Mouse (Mus musculus) MN1 (cell line): ENCODE results near the gene Adtrp.

Experiments used
- DNase-seq: peaks from one replicate; pipeline ENCODE4 v3.0.0-alpha.2; 2016; ENCODE audit warnings: low spot score

Gene Adtrp

DNA sequence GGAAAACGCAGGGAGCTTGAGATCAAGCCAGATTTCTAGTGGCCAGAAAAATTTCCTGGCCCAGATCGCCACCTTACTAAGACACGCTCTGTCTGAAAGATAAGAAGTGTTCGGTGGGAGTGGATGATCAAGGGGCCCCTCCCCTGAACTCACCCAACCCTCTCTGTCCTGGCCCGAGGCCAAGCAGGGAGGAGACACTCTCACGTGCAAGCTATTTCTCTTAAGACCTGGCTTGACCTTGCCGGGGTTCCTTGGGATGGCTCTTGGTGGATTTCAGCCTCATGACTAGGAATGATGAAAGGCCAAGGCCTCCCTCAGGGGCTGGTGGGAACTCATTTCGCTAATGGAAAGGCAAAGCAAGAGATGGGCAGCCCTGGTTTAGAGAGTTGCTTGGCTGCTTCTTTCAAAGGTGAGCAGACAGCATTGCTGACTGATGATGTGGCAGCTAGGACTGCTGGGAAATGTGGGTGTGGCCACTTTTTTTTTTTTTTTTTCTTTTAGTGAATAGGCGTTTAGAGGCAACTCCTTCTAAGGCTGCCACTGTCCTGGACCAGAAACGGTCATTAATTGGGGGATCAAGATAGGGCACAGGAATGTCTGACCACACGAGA lies at the start of gene Adtrp:
Gene Adtrp (minus strand): TSS at position 169 of the 611 bp plus-strand sequence.
- DNase-seq = no peak

GRCm38 (mm10) chr13:41892016-41892415 lies 44.5 kb upstream of the Adtrp start:
- no peak for DNase-seq

- no peak for DNase-seq
Observed at GRCm38 (mm10) chr13:41890618-41891017, 43.1 kb upstream of the Adtrp start.

DNA sequence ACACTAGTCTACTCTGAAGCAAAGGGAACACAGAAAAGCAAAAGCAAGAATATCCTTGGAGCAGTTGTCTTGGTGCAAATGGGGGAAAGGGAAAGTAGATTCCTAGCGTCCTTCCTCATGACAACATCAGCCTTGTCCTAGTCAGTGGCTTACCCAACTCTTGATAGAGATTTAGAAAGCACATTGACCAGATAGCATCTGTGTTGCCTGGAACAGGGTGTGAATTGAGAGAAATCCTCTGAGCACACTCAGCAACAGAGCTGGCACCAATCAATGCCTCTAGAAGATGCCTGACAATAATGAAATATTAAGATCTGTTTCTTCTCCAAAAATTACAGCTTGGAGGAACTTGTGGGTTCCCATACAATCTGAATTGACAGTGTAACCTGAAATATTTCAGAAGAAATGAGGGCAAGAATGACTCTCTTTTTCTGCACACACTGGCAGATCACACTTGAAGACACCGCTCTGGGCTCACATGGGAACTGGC lies 42.7 kb upstream of the Adtrp start:
- DNase-seq = no peak

- no peak for DNase-seq
Observed at GRCm38 (mm10) chr13:41888644-41889043, 41.2 kb upstream of the Adtrp start.

DNA sequence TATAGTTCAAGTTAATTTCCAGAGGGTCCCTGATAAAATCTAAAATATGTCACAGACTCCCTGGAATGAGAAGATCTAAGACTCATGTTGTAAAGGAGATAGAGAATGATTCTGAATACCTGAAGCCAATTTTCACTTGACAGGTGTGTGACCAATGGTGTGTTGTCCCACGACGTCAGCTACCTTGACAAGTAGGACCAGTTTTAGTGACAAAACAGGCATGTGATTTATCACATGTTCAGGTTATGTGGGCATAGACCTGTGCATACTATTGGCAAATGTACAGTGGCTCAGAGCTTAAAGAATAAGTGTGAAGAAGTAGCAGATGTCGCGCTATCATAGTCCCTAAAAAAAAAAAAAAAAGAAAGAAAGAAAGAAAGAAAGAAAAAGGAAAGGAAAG lies 38.6 kb upstream of the Adtrp start:
- no peak for DNase-seq

DNA sequence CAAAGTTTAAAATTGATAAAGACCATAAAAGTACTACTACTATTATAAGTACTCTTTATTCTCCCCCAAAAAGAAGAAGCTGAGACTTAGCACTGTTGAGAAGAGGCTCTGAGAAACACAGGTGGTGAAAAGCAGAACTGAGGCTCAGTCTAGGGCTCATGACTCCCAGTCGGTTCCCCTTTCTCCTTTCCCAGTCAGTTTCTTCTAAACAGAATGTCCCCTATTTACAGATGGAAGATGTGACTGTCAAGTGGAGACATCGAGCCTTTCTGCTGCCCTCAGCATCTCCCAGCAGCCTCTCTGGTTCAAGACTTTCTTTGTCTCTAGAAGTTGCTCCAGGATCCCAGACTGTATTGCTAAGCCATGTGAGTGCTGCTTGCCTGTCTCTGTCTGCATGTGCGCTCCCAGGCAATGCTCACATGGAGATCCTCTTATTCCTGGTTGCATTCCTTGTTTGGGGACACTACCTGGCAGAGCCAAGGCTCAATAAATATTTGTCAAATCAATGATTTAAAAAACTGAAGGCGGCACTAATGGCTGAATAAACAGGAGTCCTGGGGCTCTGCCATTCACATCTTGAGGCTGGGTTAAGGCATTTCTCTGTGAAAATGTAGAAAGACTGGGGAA lies 36.3 kb upstream of the Adtrp start:
- no peak for DNase-seq

DNA sequence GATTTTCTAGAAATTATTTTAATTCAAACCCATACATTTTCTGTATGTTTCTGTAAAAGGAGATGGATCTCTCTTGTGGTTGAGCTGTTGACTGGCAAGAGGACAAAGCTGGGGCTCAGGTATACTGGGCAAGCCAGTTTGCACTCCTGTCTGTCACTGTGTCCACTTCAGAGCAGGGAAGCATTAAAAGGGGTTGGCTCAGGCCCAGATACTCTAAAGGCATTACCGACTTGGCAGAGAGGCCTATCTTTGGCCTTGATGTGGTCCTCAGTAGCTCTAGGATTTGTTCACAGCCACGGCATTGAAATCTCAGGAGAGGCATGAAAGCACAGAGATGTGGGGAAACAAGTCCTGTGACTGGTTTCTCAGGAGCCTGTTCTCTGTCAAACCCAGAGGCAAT lies 33.7 kb upstream of the Adtrp start:
- peak; percentile 7 for DNase-seq

DNA sequence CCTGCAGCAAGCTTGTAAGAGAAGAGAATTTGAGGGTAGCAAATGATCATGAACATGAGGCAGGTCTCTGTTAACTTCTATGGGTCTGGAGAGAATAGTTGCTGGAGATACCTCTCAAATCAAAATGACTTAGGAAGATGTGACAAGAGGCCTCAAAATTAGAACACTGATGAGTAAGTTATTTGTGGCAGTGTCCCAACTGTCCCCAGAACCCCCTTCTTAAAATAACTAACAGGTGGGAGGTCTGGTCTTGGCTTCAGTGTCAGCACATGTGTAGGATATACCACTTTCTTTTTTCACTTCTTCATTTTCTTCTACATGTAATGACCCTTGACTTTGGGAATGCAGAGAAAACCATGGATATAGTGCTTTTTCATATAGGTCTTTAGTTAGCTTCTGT lies 33.0 kb upstream of the Adtrp start:
- no peak for DNase-seq

GRCm38 (mm10) chr13:41872686-41873085 lies 25.2 kb upstream of the Adtrp start:
- DNase-seq = no peak

GRCm38 (mm10) chr13:41872161-41872562 lies 24.7 kb upstream of the Adtrp start:
- no peak for DNase-seq

GRCm38 (mm10) chr13:41867533-41867932 lies 20.0 kb upstream of the Adtrp start:
- DNase-seq = no peak

DNA sequence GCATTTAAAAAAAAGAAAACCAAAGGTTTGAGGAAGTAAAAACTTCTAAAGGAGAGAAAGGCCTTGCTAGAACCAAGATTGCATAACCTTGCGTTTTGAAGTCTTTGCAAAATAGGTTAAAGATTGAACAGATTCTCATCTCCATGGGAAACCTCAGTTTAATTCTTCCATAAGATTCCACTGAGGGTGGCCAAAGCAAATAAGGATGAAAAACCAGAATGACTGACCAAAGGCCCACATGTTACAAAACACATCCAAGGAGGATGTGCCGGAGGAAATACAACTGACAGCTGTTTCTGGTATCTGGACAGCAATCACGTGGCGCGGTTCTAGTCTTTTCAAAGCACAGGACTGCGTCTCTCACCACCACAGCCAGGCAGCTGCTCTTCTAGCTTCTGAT lies 18.1 kb upstream of the Adtrp start:
- DNase-seq = no peak

DNA sequence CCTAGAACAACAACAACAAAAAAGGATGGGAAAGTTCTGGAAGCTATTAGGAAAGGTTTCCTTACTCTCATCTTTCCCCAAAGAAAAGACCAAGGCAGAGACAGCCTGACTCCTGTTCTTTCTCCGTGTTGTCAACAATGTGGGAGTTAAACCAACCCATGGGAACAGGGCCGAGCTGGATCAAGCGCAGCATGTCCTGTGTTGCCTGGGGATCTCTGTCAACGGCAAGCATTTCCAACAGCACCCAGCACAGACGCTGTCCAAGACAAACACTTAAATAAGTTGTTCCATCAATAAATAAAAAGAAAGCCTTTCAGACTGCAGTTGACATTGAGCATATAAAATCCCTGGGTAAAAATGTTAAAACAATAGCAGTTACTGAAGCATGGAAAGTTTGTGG lies 17.6 kb upstream of the Adtrp start:
- no peak for DNase-seq

DNA sequence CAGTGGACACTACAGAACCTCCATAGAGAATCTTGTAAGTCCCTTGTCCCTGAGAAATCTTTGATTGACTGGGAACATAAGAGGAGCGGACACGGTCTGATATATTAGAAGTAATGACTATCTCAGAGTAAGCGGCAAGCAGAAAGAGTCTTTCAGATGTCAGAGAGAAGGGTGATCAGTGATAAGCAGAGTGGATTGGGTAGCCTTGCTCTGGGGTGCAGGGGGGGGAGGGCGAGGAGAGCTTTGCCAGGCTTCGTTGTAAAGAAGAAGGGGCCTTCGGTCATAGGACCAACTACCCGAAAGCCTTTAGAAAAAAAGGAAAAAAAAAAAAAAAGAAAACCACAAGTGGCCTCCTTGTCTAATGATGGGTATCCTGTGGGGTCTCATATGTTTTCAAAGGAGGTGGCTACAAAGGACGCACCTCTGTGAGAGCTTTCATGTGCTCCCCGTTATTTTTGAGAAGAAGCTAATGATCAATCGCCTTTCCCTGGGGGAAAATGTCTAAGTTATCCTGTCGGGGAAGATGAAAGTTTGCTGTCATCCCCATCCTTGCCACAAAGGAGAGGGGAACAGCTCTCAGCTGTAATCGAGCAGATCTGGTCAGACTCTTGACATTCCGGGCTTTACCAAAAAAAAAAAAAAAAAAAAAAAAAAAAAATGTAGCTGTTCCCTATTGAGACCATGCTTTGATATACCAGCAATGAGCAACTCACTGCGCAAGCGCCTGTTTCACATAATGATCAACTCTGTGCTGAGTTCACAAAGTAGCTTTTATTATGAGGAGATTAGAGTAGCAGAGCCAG lies 13.3 kb upstream of the Adtrp start:
- no peak for DNase-seq

DNA sequence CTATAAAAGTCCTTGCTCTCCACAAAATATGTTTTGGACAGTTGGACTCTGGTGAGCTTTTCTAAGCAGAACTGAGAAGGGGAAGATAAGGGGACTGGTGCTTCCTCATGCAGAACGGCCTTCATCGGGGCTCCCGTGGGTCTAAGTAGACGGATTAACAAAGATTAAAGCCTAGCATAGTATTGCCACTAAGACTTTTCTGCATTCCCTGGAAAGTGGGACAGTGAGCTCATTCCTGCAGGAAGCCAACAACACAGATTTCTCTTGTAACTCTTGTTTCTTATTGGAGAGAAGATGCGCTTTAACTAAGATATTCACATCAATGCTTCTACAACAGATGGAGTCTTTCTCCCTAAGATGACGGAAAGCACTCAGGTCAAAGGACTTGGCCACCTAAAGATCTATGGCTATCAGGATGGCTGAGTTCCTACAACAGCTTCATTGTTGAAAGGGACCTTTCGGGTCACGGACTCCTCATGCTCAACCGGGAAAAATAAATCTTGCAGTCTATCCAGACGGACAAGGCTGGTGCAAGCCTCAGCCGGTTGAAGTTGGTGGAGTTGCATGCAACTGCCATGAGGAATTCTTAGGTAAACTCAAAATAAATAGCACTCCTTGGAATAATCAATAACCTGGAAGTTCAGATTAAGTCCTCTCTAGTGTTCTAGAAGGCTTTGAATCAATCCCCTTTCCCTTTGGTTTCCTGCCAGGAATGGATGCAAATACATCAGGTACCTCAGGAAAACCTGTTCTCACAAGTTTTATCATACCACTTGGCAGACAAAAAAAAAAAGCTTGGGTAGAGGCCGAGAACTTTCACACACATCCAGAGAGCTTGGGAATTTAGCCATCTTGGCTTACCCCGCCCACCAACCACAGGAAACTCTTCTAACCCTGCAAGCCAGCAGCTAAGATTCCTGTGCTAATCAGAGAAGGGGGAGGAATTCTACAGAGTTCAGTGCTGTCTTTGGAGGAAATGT lies 8.0 kb upstream of the Adtrp start:
- DNase-seq = no peak

- DNase-seq = peak; percentile 66
Observed at GRCm38 (mm10) chr13:41850727-41851378, 3.4 kb upstream of the Adtrp start.

- DNase-seq = no peak
Observed at GRCm38 (mm10) chr13:41846516-41846915, 968 bp downstream of the Adtrp start.

GRCm38 (mm10) chr13:41845013-41845412 lies 2.5 kb downstream of the Adtrp start:
- DNase-seq = no peak

DNA sequence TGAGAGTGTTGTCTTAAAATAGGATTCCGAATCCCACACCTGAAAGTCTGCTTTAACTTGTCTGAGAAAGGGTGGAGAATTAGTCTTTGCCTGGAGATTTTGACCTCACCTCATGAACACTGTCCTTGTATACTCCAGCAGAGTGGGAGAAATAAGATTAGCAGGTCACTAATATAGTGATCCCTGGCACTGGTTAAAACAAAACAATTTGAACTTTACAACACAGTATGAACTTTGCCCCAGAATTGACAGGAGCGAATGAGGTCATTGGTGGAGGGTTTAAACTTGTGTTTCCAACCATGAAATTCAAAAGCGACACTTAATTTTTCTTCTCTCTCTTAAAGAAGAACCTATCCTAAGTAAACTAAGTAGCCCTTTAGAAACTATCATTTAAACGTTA lies 3.4 kb downstream of the Adtrp start:
- DNase-seq = no peak

- no peak for DNase-seq
Observed at GRCm38 (mm10) chr13:41833614-41834139, 13.8 kb downstream of the Adtrp start.
